Mouse (Mus musculus): ENCODE measurements around the gene Fam241a.

Fam241a gene

DNA sequence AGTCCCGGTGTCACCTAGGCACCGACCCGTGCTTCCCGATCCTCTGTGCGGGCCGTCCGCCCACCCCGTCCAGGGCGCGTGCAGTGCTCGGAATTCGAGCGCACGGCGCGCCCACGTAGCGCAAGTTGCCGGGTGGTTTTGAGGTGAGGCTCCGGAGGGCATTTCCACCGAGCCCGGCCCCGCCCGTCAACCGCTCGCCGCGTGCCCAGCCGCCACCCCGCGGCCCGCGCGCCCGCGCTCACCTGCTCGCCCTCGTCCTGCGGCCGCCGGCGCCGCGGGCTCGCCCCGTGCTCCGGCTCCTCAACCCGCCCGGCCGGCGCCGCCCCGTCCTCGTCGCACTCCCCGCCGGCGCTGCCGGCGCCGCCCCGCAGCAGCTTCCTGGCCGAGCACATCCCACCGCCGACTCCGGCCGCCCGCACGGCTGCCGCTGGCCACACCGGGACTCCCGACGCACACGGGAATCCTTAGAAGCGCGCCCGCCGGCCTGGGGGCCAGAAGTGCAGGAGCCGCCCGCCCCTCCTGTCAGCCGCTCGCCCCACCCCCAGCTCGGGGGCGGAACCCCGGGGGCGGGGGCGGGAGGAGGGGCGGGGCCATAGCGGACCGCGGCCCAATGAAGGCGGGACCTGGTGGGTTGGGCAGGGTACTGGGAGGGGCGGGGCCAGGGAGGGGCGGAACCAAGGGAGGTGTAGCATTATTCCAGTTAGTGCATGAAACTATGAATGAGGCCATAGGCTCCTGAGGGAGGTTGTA, at the start of gene Fam241a:
Fam241a (minus strand) TSS at position 533 of the 750 bp plus-strand sequence.
- peak; percentile 52 to 72 for DNase-seq (ENCODE audit: low spot score in 2 of 2)

DNA sequence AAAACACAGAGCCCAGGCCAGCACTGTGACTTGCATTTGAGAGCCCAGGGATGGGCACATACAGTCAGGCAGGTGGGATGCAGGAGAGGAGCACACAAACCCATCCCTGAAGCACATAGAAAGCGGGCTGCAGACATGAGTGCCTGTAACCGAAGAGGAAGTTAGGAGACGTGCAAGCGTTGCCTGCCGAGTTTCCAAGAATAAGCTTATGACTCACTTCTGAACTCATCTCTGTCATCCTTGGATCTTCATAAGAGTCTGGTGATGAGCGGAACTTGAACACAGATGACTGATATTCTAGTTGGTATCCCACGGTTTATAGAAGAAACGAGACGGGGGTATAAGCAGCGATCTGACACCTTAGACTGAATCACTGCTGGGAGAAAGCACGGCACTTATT, 36.3 kb upstream of the Fam241a start:
- DNase-seq (ENCODE audit: low spot score in 2 of 2), result no peak

DNA sequence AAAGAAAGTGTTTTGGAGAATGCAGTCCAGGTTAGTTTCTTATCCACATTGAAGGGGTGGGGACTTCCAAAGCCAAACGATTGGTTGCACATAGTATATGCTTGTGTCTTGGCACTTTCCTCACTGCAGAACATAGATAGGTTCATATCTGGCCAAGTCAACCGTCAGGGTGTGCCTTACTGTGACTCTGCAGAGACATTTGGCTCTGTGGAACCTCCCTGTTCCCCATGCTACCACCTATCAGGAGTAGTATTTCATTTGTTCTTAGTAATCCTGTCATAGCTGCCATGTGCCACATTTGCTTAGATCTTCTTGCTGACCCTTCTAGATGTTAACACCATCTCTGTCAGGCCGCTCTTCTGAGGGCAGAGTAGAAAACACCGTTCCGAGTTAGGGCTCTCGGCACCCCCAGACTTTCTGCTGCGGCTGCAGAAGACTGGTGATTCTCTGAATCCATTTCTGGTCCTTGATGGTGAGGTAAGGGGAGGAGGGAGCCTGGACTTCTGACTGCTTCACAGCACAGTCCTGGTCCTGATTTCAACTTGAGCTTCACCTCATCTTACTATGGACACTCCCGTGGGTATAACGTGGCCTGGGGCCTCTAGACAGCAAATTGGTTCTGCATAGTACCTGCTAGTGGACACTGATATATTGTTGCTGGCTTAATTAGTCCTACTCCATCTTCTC, 34.3 kb upstream of the Fam241a start:
- DNase-seq (ENCODE audit: low spot score in 2 of 2), result no peak

DNA sequence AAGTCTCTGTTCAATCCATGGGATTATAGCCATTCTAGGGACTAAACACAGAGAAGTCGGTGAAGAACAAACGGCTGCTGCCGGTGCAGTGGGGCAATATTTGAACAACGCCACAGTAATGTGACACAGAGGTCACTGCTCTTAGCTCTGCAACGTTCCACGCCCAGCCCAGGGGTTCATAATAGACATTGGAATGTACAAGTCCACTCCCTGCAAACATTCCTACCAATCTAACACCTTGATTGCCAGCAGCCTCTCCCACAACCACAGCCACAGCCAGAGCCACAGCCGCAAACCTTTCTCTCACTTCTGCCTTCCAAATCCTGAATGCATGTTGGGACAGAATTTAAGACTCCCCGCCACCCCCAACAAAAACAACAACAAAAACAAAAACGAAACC, 33.8 kb upstream of the Fam241a start:
- no peak for DNase-seq (ENCODE audit: low spot score in 2 of 2)

DNA sequence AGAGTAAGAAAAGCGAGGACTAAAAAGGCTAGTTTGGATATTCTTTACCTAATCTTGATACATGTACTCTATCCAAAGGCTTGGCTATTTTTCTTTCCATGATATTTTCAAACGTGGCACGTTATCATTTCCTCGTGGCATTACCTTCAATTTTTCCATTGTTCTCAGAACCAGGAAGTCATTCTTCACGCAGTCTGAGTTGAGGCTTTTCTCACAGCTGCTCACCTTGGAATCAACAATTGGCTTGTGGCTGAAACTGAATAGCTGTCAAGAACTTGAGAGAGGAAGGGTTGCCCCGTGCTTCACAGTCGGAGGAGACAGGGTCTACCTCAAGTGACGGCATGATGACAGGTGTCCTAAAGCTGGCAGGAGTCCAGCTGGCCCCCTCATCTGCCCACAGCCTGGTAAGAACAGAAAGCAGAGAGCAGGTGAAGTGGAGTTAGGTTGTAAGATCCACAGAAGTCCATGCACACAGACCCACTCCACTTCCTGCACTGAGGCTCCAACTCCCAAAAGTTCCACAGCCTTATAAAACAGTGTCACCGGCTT, 30.6 kb upstream of the Fam241a start:
- DNase-seq (ENCODE audit: low spot score in 2 of 2), result no peak

DNA sequence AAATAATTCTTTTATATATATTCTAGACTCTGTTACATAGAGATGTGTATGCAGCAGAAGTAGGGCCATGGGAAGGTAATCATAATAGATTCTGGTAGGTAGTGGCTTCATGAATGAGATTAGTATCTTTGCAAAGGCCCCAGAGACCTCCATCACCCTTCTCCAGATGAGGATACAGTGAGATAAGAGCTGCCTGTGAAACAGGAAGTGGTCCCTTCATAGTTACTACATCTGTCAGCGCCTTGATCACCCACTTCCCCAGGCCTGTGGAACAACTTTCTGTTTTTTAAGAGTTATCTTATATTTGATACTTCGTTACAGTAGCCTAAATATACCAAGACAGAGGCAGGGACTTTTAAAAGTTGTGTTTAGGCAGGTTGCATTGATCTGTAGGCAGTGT, 28.3 kb upstream of the Fam241a start:
- no peak for DNase-seq (ENCODE audit: low spot score in 2 of 2)

DNA sequence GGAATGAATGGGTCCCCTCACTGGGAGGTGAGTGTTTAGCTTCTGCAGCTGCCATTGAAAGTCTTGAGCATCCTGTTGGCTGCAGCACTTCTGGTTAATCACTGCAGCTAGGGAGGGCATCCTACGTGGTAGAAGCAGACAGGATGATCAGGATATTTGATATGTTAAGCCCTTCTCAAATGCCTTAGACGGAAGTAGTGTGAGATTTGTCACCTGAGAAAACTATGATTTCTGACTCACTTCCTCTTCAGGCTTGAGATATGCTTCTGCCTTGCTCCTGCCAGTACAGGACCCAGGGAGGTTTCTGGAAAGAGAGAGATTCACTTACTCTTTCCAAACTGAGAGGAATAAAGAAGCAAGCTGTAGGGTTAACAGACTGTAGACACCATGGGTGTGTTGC, 27.1 kb upstream of the Fam241a start:
- DNase-seq (ENCODE audit: low spot score in 2 of 2), result no peak

DNA sequence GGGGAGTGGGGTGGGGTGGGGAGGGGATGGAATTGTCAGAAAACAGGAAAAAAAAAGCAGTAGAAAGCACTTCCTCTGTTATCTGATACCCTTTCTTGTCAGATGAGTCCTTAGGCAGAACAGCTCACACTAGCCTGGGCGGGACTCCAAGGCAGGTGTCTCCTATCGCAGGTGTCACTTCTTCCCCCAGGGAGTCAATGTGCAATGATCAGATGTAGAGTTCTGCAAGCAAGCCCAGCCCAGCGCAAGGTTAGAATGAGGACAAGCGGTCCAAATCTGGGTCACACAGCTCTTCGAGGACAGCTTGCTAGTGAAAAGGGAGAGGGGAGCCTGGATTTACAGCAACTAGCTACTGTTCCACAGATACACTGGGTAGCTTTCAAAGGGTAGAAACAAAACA, 26.0 kb upstream of the Fam241a start:
- no peak for DNase-seq (ENCODE audit: low spot score in 2 of 2)

DNA sequence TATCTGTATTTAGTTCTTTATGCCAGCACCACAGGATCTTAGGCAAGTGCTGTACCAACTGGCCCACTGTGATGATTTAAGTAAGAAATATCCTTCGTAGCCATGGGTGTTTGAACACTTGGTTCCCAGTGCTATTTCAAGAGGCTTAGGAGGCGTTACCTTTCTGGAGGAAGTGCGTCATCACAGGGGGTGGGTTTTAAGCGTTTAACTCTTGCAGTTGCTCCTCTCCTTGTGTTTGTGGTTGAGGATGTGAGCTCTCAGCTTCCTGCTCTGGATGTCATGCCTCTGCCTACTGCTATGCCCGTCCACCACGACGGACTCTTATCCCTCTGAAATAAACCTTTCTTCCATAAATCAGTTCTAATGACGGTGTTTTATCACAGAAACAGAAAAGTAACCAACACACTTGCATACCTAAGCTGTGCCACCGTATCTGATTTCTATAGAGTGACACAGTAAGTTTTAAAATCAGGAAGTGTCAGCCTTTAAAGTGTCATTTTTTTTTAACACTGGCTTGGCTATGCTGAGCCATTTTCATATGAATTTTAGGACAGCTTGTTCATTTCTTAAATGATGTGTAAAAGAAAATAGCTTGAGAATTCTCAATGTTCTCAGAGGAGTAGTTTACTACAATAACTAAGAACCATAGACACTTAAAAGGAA, 22.0 kb upstream of the Fam241a start:
- DNase-seq (ENCODE audit: low spot score in 2 of 2), result no peak

DNA sequence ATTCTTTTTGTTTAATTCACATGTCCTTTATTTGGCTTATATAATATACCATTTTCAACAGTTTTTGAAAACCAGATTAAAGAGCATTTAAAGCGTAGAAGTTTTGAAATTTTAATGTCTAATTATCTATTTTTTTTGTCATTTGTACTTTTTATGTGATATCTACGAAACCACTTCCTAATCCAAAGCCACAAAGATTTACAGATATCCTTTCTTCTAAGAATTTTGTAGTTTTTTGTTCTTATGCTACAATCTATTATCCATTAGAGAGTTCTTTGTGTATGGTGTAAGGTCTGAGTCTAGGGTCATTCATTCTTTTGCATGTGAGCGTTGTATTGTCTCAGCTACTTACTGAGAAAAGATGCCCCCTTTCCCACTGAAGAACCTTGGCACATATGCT, 21.4 kb upstream of the Fam241a start:
- DNase-seq (ENCODE audit: low spot score in 2 of 2), result no peak

DNA sequence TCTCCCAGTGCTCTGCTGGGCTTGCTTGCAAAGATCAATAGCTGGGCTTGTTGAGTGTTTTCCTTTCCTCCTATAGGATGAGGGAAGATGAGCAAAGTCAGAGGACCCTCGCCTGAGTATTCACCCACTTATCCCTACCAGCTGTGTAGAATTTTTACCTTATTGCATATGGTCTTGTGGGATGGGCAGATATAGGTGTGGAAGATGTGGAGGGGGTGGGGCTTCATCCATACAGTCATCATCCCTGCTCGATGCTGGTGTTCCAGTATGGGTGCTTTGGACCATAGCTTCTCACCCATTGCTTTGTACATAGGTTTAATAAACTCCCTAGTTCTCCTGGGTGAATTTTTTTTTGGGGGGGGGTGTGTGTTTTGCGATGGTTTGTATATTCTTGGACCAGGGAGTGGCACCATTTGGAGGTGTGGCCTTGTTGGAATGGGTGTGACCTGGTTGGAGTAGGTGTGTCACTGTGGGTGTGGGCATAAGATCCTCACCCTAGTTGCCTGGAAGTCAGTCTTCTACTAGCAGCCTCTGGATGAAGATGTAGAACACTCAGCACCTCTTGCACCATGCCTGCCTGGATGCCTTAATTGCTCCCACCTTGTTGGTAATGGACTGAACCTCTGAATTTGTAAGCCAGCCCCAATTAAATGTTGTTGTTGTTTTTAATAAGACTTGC, 19.7 kb upstream of the Fam241a start:
- no peak for DNase-seq (ENCODE audit: low spot score in 2 of 2)

DNA sequence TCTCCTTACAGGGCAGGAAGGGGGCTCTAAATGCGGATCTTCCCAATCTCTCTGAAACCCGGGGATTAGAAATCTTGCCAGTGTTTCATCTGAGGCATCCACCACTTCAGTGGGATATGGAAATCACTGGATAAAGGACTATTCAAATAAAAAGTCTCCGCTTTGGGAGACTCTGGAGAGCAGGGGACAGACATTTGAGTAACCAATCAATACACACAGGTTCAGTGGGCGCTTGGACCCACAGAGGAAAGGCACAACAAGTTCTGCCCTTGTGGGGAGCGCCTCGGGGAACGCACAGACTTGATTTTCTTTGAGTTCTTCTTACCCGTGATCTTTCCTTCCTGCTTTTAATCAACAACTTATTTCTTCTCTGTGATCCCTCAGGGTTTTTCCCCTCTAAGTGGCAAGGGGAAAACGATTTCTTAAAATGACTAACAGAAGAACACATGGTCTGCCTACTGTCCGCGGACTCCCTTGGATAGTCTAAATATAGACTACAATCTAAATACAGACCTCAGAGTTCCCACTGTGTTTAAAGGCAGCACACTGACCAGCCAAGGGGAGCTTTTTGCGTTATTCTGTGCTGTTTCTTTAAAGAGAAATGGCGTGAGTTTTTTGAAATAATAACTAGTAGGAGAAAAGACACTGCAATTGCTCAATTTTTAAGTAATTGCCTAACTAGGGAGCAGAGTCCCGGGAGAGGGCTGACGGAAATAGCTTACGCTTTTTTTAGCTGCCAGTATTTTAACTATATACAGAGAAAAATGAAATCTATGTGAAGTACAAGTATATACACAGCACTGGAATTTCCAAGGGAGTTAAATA, 18.0 kb upstream of the Fam241a start:
- DNase-seq (ENCODE audit: low spot score in 2 of 2), result no peak

DNA sequence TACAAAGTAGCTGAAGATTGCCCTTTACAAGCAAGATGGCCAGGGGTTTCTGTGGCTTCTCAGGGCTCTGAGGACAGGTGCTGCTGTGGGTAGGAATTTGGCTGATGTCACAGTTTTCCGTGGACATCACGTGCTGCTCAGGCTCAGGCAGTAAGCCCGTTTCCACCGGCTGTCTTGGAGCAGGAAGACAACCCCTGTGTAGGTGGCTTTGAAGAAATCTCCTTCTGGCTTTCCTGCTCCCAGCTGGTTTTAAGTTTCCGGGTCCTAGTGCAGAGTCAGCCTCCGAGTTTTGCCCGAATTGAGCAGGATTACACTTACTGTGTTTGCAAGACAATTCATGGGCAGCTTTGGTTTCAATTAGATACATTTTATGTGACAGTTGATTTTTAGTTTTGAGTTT, 13.8 kb upstream of the Fam241a start:
- DNase-seq (ENCODE audit: low spot score in 2 of 2), result no peak

DNA sequence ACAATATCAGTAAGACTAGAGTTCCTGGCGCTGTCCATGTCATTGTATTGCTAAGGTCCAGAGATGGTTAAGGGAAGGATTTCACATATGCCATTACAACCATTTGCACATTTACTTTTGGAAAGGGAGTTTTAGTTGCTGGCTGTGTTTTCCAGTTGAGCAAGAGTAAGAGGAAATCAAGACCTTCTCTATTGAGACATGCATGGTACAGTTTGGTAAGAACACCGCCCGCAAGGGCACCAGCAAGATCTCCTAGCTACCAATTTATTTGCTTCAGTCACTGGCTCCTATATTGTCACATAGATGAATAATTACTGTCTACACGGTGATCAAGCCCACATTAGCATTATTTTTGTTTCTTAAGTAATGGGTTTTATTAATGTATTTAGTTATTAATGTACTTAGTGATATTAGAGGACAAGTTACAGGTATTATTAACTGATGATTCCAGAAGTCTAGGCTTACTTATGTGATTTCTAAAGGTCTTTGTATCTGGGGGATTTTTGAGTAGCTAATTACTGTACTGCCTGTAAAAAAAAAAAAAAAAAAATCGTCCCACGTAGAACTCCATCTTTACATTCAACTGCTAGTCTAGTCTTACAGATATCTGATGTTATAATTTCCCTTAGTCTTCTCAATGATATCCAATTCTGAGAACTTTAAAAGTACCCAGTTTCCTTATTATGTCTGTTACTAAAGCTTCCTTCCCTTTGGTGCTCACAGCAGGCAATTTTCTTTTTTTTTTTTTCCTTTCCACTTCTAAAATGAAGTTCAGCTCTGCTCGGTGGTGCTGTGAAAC, 944 bp downstream of the Fam241a start:
- no peak for DNase-seq (ENCODE audit: low spot score in 2 of 2)

DNA sequence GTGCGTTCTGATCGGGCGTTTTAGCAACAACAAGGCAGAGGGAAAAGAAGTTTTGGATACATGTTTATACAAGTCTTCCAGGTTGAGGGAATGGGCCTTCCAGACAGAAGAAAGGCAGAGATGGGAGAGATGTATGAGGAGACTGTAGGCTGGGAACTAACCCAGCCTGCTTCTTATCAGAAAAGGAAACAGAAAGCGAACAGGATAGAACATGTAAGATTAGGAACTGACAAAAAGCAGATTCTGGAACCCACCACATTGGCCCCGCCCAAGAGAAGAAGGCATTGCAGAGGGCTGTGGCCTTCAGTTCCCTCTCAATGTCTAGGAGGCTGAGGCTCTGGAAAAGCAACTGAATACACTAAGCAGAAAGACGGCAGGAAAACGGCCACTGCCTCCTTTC, 2.2 kb downstream of the Fam241a start:
- DNase-seq (ENCODE audit: low spot score in 2 of 2), result no peak

DNA sequence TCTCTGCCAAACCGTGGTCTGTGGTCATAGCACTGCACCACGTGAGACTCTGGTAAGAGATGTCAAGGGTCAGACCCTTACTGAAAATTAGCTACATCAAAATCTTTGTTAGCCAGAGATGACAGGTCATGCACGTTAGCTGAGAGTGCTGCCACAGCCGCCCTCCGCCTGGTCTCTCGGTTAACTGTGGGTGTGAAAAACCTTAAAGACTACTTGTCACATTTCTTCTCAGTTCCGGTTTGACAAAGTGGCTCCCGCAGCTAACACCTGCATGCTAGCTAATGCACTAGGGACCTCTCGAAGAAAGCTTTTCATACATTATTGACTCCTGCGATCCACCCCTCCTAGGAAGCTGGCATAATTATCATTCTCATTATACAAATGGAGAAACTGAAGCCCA, 4.2 kb downstream of the Fam241a start:
- DNase-seq (ENCODE audit: low spot score in 2 of 2), result no peak

DNA sequence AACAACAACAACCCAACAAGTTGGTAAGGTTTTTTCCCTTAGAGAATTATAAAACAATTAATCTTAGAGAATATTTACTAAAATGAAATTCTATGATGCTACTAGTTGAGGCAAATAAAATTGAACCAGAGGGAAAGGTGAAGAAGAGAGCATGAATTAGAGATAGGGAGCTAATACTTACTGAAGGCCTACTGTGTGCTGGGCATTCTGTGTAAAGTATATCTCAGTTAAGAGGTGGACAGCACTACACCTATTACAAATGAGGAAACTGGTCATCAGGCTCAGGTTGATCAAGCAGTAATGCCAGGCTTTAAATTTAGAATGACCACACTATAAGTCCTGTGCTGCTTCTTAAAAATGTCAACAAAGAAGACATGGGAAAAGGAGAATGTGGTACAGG, 6.1 kb downstream of the Fam241a start:
- DNase-seq (ENCODE audit: low spot score in 2 of 2), result no peak

DNA sequence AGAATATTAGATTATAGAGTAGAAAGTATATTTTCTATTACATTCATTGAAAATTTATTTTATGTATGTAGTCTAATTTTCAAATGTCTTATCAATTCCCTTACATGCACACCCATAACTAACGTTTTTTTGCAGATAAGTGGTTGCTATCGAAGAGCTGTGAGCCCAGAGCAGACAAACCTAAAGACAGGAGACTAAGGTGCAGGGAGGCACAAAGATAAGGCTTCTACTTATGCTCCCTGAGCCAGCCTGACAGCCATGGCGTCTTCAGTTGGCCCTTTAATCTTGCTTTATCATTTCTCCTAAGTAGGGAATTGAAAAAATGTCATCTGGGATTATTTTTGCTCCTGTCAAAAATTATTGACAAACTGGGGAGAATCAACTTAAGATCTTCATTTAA, 6.6 kb downstream of the Fam241a start:
- no peak for DNase-seq (ENCODE audit: low spot score in 2 of 2)

DNA sequence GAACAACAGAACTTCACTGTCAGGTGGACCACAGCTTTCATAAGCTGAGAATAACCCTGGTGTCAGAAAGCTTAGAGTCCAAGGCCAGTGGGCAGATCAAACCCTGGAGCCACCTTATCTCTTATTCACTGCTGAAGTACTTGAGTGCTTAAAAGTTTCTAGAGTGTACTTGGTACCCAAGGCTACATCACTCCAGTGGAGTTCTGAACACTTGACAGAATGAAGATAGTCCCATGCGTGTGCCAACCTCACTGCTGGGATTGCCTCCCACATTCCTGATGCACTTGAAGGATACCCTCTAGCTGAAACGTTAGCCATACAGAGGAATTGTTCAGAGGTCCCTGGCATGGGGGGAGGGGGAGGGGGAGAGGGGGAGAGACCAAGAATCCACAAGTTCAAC, 14.4 kb downstream of the Fam241a start:
- no peak for DNase-seq (ENCODE audit: low spot score in 2 of 2)

DNA sequence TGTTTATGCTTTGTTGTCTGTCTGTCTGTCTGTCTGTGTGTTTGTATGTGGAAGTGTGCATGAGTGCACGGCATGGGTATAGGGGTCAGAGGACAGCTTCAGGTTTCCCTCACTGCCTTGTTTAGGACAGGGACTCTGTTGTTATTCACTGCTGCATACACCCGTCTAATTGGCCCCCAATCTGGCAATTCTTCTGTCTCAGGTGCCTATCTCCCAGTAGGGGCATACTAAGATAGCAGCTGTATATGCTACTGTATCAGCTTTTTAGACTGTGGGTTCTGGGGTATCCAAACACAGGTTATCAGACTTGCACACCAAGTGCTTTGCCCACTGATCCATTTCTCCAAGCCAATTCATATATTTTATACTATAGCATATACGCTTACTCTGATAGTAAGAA, 16.2 kb downstream of the Fam241a start:
- DNase-seq (ENCODE audit: low spot score in 2 of 2), result no peak
